10 mouse cellular contexts compared by ENCODE assay signal in genomic region chr8:94209639-94210038, GRCm38 (mm10). TPM values are rescaled to one million over a fixed set of nuclear protein-coding genes. Genes with fewer than 3 reads are reported as not detected.
DNase-seq lines count a peak whose midpoint lies in the region; ATAC-seq lines count a peak whose summit lies in the region.
"Had no signal": no experiment of that assay in that cellular context is flagged by ENCODE, and none has a peak within 500 bp of the region (broad histone marks: within the 10 kb centered on the region; RNA-seq: fewer than 3 reads in every experiment).

No protein-coding gene starts in this region.

- no peak for ATAC-seq in activated CD4-positive, CD25-positive, alpha-beta regulatory T cell, adult 4 months

- DNase-seq in cerebellum, adult 11 months = peak; percentile 42
- DNase-seq in cerebellum, postnatal 4 days (ENCODE audit: low spot score in 2 of 2) = no peak
- DNase-seq in layer of hippocampus, adult 11-12 months (ENCODE audit: low spot score) = peak; percentile 64
- DNase-seq in layer of hippocampus, postnatal 25 days (ENCODE audit: extremely low spot score in 1 of 2, low spot score in 1 of 2) = no peak
- peak; percentile 80 for DNase-seq in layer of hippocampus, adult 9-11 months
- peak; percentile 53 to 76 for DNase-seq in right cerebral cortex, postnatal 10 days (ENCODE audit: low spot score in 2 of 2)
- DNase-seq in ovary, adult 18-20 months (ENCODE audit: low spot score) = no peak
- DNase-seq: gastrocnemius, adult 2 months; kidney, adult 8-10 months had no signal

RNA-seq across cellular contexts. Expression of gene Nup93, which starts 4.7 kb away (rescaled TPM):
- 10 to 100 TPM; 42.5 to 60.5 TPM for total RNA-seq in layer of hippocampus, postnatal 25 days (2021)
- 10 to 100 TPM; 30.7 to 33.1 TPM for polyA plus RNA-seq in activated CD4-positive, CD25-positive, alpha-beta regulatory T cell, adult 4 months (2017; shearing (Covaris generic))

RNA-seq across cellular contexts. Expression of gene Mt1, which starts 30.8 kb away (rescaled TPM):
- 100 to 1,000 TPM; 584 to 804 TPM for total RNA-seq in layer of hippocampus, postnatal 25 days (2021)
- polyA plus RNA-seq in activated CD4-positive, CD25-positive, alpha-beta regulatory T cell, adult 4 months (2017; shearing (Covaris generic)) = 1 to 10 TPM; 3.0 to 4.2 TPM

RNA-seq across cellular contexts. Expression of gene Mt2, which starts 37.2 kb away (rescaled TPM):
- 100 to 1,000 TPM; 381 to 701 TPM for total RNA-seq in layer of hippocampus, postnatal 25 days (2021)
- not detected for polyA plus RNA-seq in activated CD4-positive, CD25-positive, alpha-beta regulatory T cell, adult 4 months (2017; shearing (Covaris generic))

RNA-seq across cellular contexts. Expression of gene Mt3, which starts 57.2 kb away (rescaled TPM):
- 1,000 to 10,000 TPM; 1,168 to 1,277 TPM for total RNA-seq in layer of hippocampus, postnatal 25 days (2021)
- polyA plus RNA-seq in activated CD4-positive, CD25-positive, alpha-beta regulatory T cell, adult 4 months (2017; shearing (Covaris generic)) = not detected

Comparison
In these comparisons a context has a peak if more than half of its experiments do, and no peak if none do; other contexts are left out.
1. DNase-seq: peak in cerebellum, adult 11 months (single experiment), layer of hippocampus, adult 11-12 months (single experiment), layer of hippocampus, adult 9-11 months (single experiment) and right cerebral cortex, postnatal 10 days (2 of 2); none in cerebellum, postnatal 4 days (0 of 2), layer of hippocampus, postnatal 25 days (0 of 2) and ovary, adult 18-20 months (single experiment).